Mouse (Mus musculus): ENCODE measurements around the gene Cacna1g.

The Cacna1g gene

DNA sequence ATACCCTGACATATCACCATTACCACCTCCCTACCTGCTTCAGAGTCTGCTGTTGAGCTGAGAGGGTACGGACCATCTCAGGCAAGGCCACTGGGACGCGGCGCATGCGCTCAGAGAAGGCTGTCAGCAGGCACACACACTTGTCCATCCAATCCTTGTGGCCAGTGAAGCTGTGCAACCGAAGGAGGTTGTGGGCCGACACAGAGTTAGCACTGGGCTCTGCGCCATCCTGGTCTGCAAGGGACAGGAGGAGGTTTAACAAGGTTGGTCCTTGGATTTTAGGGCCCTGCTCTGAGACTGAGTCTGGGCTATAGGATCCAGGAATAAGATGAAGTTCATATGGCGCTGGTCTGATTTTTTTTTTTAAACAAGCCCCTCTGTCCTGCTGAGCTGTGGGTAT, 6.4 kb upstream of the Cacna1g start:
- DNase-seq = no peak

DNA sequence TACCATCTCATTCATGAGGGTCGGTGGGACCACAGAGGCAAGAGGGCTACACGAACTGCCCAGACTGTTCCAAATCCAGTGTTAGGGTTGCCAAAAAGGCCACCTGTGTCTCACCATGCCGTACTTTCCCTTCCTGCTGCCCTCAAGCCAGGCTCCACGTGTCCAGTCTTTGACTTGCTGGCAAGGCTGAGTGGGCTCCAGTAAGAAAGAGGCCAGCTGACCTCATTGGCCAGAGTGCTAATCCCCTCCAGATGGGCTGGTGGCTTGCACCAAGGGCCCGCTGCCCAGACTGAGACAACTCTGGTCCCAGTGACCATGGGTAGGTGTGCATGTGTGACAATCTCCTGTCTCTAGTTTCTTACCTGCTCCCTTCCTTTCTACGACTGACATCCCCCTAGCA, 3.7 kb upstream of the Cacna1g start:
- no peak for DNase-seq

- DNase-seq = no peak
These were observed 1.7 kb upstream of the Cacna1g start for GRCm38 (mm10) chr11:94475722-94476121.

- DNase-seq = no peak
These were observed 529 bp upstream of the Cacna1g start for GRCm38 (mm10) chr11:94474544-94474910.

DNA sequence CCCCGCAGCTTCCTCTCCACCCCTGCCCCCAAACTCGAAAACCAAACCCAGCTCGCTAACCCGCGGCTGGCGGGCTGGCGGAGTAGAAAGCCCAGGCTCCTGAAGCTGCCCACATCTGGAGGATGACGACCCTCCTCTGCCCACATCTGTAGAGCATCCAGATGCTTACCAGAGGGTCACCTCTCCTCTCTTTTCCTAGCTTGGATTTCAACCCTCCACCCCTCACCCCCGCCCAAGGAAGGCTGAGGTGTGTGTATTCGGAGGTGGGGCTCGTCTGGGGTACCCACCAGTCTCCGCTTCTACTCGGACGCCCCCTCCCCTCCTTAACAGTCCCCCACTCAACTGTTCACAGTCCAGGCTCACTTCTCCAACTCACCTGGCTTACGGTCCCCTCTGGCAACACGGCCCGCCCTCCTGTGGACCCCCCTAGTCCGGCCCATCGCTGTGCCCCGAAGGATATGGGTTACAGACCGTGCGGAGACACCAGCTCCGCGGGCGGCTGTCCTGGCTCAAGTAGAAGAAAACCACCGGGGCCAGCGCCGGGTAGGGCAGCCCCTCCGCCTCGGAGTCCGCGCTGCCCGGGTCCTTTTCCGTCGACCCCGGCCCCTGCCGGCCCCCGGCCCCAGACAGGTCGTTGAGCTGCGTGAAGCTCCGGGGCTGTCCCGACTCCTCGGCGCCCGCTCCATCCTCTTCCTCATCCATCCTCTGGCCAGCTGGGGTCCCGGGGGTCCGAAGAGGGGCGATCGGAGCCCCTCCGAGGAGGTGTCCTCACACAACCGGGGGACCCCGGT, 887 bp downstream of the Cacna1g start:
- DNase-seq = no peak

DNA sequence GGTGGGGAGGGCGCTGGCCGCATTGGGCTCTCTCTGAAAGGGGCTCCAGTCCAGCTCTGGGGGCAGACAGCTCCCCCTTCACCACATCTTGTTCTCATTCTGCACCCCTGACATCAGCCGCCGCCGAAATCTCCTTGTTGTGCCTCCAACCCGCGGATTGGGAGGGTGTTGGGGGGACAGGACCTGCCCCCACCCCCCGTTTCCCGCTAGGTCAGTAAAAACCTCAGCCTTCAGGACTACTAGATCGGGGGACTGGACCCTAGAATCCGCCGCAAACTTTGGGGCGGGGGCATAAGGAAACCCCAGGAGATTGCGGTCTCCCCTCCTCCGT, 1.4 kb downstream of the Cacna1g start:
- DNase-seq = no peak

GRCm38 (mm10) chr11:94471740-94472584, 2.0 kb downstream of the Cacna1g start:
- DNase-seq = no peak

DNA sequence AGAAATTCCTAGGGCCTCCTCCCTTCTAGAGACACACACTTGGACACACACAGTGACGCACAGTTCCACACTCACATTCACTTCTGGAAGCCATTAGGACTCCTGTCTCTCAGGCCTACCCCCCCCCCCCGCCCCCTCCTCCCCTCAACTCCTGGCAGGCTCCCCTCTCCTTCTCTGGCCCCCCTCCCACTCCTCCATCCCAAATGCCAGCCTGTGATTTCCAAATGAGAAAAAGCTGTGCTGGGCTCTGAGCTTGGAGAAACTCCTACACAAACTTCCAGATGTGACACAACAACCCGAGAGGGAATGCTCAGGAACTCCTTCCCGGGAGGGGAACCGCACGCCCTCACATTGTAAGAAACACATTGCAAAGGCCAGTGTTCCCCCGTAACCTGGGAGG, 3.6 kb downstream of the Cacna1g start:
- no peak for DNase-seq

DNA sequence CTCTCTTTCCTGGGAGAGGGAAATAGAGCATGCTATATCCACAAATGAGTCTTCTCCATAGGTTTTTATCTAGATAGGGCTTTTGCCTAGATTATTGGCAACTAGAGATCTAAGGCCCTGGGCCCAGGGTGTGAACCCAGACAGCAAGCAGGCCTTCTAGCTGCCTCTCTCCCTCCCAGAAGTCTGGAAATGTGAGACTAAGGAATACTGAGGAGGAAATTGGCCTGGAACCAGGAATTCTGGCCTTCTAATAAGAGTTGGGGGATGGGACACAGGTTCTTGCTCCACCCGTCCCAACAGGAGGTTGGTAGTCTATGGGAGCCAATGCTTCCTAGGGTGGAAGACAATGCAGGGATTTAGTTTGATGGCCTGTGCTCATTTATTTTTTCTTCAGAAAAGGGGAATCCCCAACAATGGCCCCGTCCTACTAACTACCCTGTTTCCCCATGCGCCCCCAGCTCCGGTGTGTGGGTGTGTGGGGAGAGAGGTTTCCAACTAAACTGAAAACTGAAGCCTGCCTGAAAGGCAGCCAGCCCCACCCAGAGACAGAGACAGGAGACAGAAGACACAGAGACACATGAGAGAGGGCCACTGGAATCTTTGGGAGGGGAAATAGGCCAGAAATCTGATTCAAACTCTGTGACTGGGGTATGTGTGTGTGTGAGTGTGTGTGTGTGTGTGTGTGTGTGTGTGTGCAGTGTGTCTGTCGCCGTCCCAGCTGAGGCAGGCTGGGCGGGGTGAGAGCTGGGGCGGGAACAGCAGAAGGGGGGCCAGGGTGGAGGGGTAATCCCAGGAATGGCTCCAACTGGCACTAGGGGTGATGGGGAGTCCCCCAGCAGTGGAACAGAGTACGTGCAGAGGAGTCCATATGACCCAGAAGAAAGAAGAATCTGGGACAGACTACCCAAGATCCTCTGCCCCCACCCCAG, 4.6 kb downstream of the Cacna1g start:
- no peak for DNase-seq

DNA sequence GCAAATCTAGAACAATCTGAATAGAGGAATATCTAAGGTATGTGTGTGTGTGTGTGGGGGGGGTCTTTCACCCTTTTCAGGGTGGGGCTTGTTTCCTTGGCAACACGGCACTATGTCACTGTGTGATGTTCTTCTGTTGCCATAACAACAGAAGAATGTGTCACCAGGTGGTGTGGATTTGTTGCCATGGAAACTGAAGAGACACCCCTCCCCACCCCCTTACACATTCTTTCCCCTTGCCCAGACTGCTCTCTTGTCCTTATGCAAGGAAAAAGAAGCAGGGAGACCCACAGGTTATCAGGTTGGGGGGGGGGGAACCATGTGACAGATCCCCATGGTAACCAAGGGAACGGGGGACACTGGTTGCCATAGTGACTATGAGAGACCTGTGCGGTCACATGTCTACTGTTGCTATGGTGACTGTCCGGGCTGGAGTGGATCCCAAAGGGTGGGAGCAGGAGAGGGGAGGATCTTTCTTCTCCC, 5.4 kb downstream of the Cacna1g start:
- no peak for DNase-seq

- DNase-seq = no peak
These were observed 7.6 kb downstream of the Cacna1g start for GRCm38 (mm10) chr11:94466333-94466855.

- no peak for DNase-seq
These were observed 9.8 kb downstream of the Cacna1g start for GRCm38 (mm10) chr11:94464170-94464569.

- DNase-seq = no peak
These were observed 12.1 kb downstream of the Cacna1g start for GRCm38 (mm10) chr11:94461856-94462255.

DNA sequence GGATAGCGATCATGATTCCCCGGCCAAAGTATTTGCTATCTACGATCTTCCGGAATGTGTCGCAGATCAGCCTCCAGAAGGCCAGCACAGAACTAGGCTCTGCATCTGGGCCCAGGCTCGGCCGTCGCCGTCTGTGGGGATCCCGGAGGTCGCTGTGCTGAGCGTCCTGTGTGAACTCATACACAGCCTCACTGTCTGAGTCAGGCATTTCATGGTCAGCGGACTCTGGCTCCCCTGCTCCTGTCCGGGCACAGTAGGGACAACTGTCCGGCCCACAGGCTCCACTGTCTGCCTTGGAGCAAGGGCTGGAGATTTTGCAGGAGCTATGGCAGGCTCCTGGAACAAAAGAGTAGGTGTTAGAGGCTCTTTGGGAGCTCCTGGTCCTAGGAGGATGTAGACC, 17.0 kb downstream of the Cacna1g start:
- no peak for DNase-seq

GRCm38 (mm10) chr11:94456347-94456746, 17.7 kb downstream of the Cacna1g start:
- no peak for DNase-seq

DNA sequence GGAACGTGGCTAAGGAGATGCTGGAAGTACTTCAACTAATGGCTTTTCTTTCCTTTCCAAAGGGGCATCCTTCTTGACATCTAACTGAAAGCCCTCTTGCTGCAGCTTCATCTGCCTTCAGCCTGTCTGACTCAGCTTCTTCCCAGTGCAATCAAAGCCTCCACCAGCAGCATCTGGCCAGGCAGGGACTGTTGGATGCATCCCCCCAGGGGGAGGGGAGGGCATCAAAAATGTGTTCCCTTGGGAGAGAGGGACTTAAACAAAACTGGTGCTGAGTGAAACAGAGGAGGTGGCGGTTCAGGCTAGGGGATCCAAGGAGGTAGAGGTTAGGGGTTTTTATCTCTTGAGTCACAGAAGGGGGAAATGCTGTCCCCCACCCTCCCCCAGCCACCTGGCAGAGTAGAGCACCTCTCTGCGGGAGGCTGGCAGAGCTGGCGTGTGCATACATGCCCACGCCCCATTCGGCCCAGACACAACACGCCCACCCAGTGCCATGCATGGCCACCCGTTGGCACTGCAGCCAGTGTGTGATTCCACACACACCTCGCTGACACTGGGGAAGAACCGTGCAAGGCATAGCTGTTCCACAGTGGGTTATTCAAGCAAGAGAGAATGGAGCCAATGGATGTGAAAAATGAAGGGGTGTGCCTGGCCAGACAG, 18.7 kb downstream of the Cacna1g start:
- no peak for DNase-seq

GRCm38 (mm10) chr11:94454756-94455155, 19.2 kb downstream of the Cacna1g start:
- DNase-seq = no peak

DNA sequence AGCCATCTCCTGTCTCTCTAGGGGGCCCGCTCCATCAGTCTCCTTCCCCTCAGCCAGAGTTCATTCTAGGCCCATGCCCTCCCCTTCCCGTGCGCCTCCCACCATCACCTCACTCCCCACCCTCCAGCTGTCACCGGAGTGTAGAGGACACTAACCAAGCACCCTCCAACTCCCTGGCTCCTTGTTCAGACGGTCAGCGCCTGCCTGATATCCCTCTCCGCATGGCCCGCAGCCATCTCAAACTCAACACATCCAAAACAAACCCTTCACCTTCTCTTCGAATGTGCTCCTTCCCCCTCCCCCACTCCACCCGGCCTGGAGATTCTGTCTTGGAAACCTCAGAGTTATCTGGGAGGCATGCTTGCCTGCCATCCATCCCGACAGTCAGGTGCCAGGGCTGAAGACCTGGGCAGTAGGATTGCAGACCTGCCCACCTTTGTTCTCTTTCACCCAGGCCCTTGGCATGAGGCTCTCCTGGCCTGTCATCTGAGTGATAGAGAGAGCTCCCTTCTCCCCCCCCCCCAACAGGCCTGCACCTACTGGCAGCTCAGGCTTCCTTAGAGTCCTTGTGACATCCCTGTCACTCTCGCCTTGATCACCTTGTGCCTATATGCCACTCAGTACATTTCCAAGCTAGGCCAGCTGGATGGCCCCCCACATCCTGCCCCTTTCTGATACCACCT, 22.8 kb downstream of the Cacna1g start:
- peak; percentile 98 for DNase-seq

- peak; percentile 98 for DNase-seq
These were observed 24.1 kb downstream of the Cacna1g start for GRCm38 (mm10) chr11:94449886-94450285.

DNA sequence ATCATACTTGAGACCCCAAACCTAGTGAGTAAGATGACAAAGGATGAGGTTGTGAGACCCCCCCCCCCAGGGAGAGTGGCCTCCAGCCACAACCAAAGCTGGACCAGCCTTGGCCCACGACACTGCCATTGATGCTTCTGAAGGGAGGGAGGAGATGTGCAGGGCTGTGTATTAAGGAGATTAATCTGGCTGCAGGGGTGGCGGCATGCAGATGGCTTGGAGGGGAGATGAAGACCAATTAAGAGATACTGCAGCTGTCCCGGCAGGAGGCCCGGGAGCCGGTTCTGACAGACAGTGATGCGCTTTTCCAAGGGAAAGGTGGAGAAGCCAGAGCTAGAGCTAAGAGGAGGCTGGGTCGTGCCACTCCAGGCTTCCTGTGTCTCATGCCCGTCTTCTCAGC, 24.8 kb downstream of the Cacna1g start:
- DNase-seq = no peak

- no peak for DNase-seq
These were observed 27.0 kb downstream of the Cacna1g start for GRCm38 (mm10) chr11:94447017-94447416.

DNA sequence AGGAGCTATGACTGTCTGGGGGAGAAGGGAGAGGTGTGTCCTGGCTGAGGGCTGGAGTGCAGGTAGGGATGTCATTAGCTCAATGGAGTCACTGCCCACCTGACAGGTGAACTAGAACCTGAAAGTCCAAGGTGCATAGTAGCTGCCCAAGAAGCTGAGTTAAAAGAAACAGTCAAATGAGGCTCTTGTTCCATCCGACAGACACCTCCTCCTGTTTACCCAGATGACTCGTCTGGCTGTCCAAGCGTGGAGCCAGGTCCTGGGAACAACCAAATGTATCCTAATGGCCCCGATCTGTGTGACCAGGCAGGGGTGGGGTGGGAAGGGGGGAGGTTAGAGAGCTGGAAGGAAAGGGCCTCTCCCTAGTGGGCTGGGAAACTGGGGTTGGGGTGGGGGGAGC, 28.7 kb downstream of the Cacna1g start:
- DNase-seq = no peak

All from heart, adult 11 months (tissue).